Mouse (Mus musculus) liver, embryonic 12.5 days (tissue): ENCODE measurements around the gene Ahctf1. TPM values are rescaled to one million over a fixed set of nuclear protein-coding genes. Genes with fewer than 3 reads are reported as not detected.
A peak's percentile ranks its signal among the peaks of the same experiment; 100 is the strongest.
"Not testable (repeated sequence)": the region's sequence is repeated elsewhere in the genome, so short reads cannot be mapped to it uniquely, and the experiment has no call there.

Source experiments
- ATAC-seq: fragments of 200-750 bp; cut with Nextera tagmentation; 2 replicates; pipeline ENCODE4 v1.8.0; 2017; ENCODE audit warnings: moderate number of reproducible peaks, mild to moderate bottlenecking, moderate library complexity
- H3K27ac ChIP-seq: fragments of 300-500 bp; sonication (generic); 2 replicates; pipeline ENCODE4 v1.5.1; 2016; ENCODE audit warnings: mild to moderate bottlenecking
- H3K27me3 ChIP-seq: fragments of 300-500 bp; sonication (generic); replicated peaks from 2 replicates; pipeline ENCODE4 v1.6.1; 2016; ENCODE audit warnings: mild to moderate bottlenecking, moderate library complexity
- H3K36me3 ChIP-seq: fragments of 300-500 bp; sonication (generic); 2 replicates; pipeline ENCODE4 v1.6.1; 2016; ENCODE audit warnings: mild to moderate bottlenecking, moderate library complexity
- H3K4me1 ChIP-seq: fragments of 300-500 bp; sonication (generic); 2 replicates; pipeline ENCODE4 v1.6.1; 2016
- H3K4me2 ChIP-seq: fragments of 300-500 bp; sonication (generic); 2 replicates; pipeline ENCODE4 v1.6.1; 2016; ENCODE audit warnings: mild to moderate bottlenecking, moderate library complexity
- H3K4me3 ChIP-seq: fragments of 300-500 bp; sonication (generic); 2 replicates; pipeline ENCODE4 v1.5.1; 2016; ENCODE audit warnings: mild to moderate bottlenecking, moderate library complexity
- H3K9ac ChIP-seq: fragments of 300-500 bp; sonication (generic); 2 replicates; pipeline ENCODE4 v1.6.1; 2016; ENCODE audit warnings: mild to moderate bottlenecking, moderate library complexity
- H3K9me3 ChIP-seq: fragments of 300-500 bp; sonication (generic); replicated peaks from 2 replicates; pipeline ENCODE4 v1.6.1; 2016; ENCODE audit warnings: mild to moderate bottlenecking, moderate library complexity
- WGBS: fragments of 180-500 bp; shearing (Covaris S2); methylation state at CpG from one replicate; pipeline ENCODE4 v1.1.7; 2016; ENCODE audit not compliant: insufficient replicate concordance; 5-methylcytosine and 5-hydroxymethylcytosine counted together
- polyA plus RNA-seq: library from polyadenylated mRNA; unstranded; fragments of >200 nt; fragmentation: Nextera tagmentation; extraction: Ambion mirVana; gene quantifications from 2 replicates; pipeline ENCODE4 v1.2.1, GENCODE M21; 2016

Gene Ahctf1
- polyA plus RNA-seq, 1 experiment from 2014 or later: 35.4 TPM

DNA sequence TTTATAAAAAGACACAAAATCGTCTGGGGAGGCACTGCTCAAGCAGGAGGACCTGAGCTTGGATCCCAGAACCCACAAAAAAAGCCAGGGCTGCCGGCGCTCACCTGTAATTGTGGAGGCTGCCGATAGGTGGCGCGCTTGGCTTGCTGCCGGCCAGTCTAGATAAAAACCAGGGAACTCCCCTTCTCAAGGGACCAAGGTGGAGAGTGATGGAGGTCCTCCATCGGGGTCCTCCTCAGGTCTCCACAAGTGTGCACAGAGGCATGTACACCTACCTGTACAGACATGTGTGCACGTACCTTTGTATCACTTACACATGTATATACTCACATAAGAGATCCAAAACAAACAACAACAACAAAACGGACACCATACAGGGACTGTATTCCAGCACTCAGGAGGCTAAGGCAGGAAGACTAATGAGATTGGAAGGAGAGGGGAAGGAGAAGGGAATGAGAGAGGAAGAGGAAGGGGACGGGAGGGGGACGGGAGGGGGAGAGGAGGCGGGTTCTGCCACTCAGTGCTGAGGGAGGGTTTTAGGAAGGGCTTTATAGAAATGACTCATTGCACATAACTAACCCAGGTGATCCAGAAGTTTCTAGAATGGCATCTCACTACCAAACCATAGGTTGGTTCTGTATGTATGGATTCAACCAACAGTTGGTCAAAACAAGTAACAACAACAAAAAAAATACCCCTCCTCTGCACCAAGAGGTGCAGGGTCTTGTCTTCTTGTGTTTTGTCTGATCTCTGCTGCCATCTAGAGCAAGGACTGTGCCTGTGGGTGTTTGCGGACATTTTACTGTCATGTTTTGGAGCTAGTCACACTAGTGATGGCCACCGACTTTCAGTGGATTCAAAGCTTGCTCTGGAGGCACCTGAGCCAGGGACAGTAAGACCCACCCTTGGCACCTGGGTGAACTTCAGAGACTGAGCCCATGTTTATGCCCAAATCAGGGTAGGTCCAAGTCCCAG, 68.7 kb downstream of the Ahctf1 start:
- Histone ChIP-seq H3K4me2 (peak overlapping the region; percentile 49), H3K27me3 (peaks cover 13% of the 10 kb centered on the region; the same call in 1 of the 2 replicates), H3K4me1 (peaks cover 4% of the 10 kb centered on the region; the same call in 1 of the 2 replicates), H3K4me3 (peak overlapping the region; percentile 11; the same call in 1 of the 2 replicates), H3K9ac (no peak overlapping the region), H3K36me3 (no peaks in the 10 kb centered on the region), H3K27ac (no peak overlapping the region), H3K9me3 (no peaks in the 10 kb centered on the region)
- WGBS: 19% methylated on average over 15 of the region's 15 CpGs
- ATAC-seq: peak; percentile 52; the same call in 1 of the 2 replicates

DNA sequence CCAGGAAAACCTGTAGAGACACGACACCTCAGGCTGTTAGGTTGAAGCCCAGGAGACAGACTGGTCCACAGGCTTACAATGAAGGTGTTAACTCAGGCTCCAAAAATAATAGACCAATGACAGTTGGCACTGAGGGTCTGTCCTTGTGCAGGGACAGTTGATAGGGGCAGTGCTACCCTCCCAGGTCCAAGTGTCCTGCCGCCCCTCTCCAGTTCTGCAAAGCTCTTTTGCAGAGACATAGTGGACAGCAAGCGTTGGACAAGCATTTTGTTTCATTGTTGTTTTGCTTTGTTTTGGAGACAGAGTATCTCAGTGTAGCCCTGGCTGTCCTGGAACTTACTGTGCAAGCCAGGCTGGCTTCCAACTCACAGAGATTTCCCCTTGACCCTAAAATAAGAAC, 72.1 kb downstream of the Ahctf1 start:
- Histone ChIP-seq H3K9ac (no peak overlapping the region), H3K4me2 (no peak overlapping the region), H3K9me3 (0 out of 2 replicates have a peak, but pooled peaks cover 4% of the 10 kb centered on the region), H3K4me1 (peaks cover 4% of the 10 kb centered on the region; the same call in 1 of the 2 replicates), H3K4me3 (no peak overlapping the region), H3K27ac (no peak overlapping the region), H3K36me3 (no peaks in the 10 kb centered on the region), H3K27me3 (peaks cover 13% of the 10 kb centered on the region; the same call in 1 of the 2 replicates)
- ATAC-seq: no peak
- WGBS: 65% methylated on average over 3 of the region's 3 CpGs

DNA sequence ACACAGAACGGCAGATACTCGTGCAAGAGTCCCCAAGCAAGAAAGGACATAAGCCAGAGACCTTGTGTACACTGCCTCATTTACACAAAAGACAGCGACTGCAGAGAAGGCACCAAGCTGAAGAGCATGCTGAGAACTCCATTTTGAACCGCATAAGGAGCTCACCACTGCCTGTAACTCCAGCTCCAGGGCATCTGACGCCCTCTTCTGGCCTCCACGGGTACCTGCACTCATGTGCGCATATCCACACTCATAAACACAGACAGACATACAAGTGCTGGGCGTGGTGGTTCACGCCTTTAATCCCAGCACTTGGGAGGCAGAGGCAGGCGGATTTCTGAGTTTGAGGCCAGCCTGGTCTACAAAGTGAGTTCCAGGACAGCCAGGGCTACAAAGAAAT, 74.8 kb downstream of the Ahctf1 start:
- Histone ChIP-seq H3K36me3 (no peaks in the 10 kb centered on the region), H3K4me2 (no peak overlapping the region), H3K4me1 (no peaks in the 10 kb centered on the region), H3K4me3 (no peak overlapping the region), H3K9me3 (0 out of 2 replicates have a peak, but pooled peaks cover 4% of the 10 kb centered on the region), H3K27me3 (peaks cover 13% of the 10 kb centered on the region; the same call in 1 of the 2 replicates), H3K27ac (no peak overlapping the region), H3K9ac (no peak overlapping the region)
- ATAC-seq: no peak
- 74% methylated on average over 10 of the region's 10 CpGs for WGBS

DNA sequence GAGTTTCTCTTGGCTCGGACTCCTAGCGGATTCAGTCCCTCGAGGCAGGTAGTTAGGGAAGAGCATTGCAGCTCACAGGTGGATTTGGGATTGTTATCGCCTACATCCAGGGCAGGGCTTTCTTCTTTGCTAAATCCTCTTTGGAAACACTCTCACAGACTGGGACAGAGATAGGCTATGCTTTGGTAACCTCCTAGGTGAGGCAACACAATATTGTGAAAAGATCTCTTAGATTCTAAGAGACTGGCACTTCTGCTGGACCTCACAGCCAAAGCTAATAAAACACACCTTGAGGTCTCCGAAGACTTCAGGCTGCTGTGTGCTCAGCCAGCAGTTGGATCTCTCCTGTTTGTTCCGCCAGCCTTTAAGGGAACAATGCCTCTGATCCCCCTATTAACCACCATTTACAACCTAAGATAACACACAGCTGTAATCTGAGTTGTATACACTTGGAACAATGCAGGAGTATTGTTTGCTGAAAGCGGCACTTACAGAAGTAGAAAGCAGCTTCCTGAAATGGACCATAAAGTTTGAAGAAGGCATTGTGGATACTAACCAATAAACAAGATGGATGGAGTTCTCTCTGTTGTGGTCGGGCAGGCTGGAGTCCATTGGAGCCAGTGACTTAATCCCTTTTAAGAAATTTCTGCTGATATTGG, 80.5 kb downstream of the Ahctf1 start:
- H3K9ac ChIP-seq: no peak overlapping the region
- H3K27me3 ChIP-seq: no peaks in the 10 kb centered on the region; the same call in 1 of the 2 replicates
- no peak overlapping the region for H3K4me2 ChIP-seq
- WGBS: 60% methylated on average over 8 of the region's 8 CpGs
- H3K4me1 ChIP-seq: no peaks in the 10 kb centered on the region
- no peaks in the 10 kb centered on the region for H3K36me3 ChIP-seq
- no peak overlapping the region for H3K4me3 ChIP-seq
- no peak overlapping the region for H3K27ac ChIP-seq
- no peak for ATAC-seq
- no peaks in the 10 kb centered on the region for H3K9me3 ChIP-seq

DNA sequence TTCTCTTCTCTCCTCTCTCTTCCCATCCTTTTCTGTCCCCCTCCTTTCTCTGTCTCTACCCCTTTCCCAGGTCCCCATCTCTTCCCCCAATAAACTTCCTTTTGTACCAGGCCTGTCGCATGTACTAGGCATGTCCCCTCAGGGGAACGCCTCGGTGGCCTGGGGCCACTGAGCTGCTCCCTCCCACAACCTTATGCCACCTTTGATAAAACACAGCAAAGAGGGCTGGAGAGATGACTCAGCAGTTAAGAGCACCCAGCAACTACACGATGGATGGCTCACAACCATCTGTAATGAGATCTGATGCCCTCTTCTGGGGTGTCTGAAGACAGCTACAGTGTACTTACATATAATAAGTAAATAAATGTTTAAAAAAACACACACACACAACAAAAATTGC, 87.7 kb downstream of the Ahctf1 start:
- ATAC-seq: peak; percentile 92
- H3K9ac ChIP-seq: no peak overlapping the region
- H3K4me3 ChIP-seq: no peak overlapping the region
- peaks cover 12% of the 10 kb centered on the region for H3K4me1 ChIP-seq
- no peak overlapping the region for H3K4me2 ChIP-seq
- peaks cover 10% of the 10 kb centered on the region; the same call in 1 of the 2 replicates for H3K9me3 ChIP-seq
- 44% methylated on average over 4 of the region's 4 CpGs for whole genome bisulfite sequencing
- H3K27me3 ChIP-seq: no peaks in the 10 kb centered on the region
- H3K36me3 ChIP-seq: no peaks in the 10 kb centered on the region
- H3K27ac ChIP-seq: peak overlapping the region; percentile 64

DNA sequence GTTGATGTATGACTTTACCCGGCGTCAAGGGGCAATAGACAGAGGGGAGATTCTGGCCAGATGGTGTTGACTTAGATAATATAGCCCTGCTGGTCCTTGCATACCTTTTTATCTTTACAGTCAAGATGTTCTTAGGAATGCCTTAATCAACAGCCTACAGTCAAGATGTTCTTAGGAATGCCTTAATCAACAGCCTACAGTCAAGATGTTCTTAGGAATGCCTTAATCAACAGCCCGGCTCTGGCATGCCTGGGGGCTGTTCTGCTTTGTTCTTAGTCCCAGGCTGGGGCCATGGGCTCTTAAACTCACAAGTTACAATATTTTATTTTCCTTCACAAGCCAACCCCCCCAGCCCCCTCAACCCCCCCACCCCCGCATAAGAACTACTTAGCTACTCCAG, 88.2 kb downstream of the Ahctf1 start:
- peak; percentile 73 for ATAC-seq
- not testable (repeated sequence) for H3K4me2 ChIP-seq, H3K4me3 ChIP-seq, H3K27me3 ChIP-seq, H3K36me3 ChIP-seq, H3K9ac ChIP-seq
- Histone ChIP-seq H3K27ac (peak overlapping the region; percentile 64), H3K9me3 (peaks cover 10% of the 10 kb centered on the region; the same call in 1 of the 2 replicates), H3K4me1 (peaks cover 12% of the 10 kb centered on the region)
- 58% methylated on average over 2 of the region's 4 CpGs for WGBS

DNA sequence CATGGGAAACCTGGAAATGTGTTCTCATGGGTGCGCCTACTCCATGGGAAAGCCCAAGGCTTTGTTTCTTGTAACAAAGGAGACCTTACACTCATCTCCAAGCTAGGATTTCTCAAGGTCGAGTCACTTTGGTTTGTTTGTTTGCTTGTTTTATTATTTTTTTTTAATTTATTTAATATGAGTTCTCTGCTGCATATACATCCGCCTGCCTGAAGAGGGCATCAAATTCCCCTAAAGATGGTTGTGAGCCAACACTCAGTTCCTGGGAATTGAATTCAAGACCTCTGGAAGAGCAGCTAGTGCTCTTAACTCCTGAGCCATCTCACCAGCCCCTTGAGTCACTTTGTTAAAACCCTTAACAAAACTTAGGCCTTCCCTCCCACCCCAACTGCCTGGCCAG, 90.1 kb downstream of the Ahctf1 start:
- Histone ChIP-seq H3K36me3 (no peaks in the 10 kb centered on the region), H3K9me3 (peaks cover 10% of the 10 kb centered on the region; the same call in 1 of the 2 replicates), H3K27ac (no peak overlapping the region), H3K4me3 (no peak overlapping the region), H3K27me3 (no peaks in the 10 kb centered on the region), H3K4me2 (no peak overlapping the region), H3K4me1 (peaks cover 12% of the 10 kb centered on the region), H3K9ac (no peak overlapping the region)
- no peak for ATAC-seq
- 69% methylated on average over 3 of the region's 3 CpGs for WGBS

DNA sequence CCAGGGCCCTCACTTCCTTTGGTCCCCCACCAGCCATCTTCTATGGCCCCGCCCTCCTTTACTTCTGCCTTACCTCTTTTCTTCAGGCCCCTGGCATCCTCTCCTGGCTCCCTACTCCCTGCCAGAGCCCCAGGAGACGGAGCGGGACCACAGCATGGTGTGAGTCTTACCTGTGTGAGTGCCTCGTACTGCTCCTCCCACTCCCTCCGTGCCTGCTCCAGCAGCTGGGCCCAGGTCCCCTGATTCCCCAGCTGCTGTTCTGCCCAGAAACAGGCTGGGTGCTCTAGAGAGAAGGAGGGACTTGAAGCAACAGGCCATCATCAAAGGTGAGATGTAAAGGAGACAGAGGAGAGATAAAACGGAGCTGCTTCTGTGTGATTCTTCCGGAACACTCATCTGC, 90.8 kb downstream of the Ahctf1 start:
- WGBS: 70% methylated on average over 7 of the region's 7 CpGs
- no peak overlapping the region for H3K4me3 ChIP-seq

DNA sequence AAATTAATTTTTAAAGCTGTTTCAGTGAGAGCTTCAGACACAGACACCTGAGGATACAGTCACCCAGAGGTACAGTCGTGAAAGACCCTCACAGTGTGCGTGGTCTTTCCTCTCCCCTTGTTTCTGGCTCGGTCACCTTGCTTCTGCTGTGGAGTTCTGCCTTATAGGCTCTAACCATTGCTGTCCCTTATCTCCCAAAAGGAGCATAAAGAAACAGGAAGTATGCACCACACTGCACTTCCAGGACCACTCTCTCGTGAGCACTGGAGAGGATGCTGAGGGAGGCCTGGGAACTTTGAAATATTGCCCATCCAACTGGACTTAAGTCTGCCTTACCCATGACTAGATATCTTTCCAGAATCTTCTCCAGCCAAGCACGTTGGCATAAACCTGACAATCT, 92.7 kb downstream of the Ahctf1 start:
- no peaks in the 10 kb centered on the region for H3K36me3 ChIP-seq
- H3K27me3 ChIP-seq: no peaks in the 10 kb centered on the region
- H3K9me3 ChIP-seq: peaks cover 4% of the 10 kb centered on the region; the same call in 1 of the 2 replicates
- WGBS: 39% methylated on average over 5 of the region's 5 CpGs
- H3K4me2 ChIP-seq: no peak overlapping the region
- no peak overlapping the region for H3K9ac ChIP-seq
- H3K4me1 ChIP-seq: peaks cover 4% of the 10 kb centered on the region
- H3K4me3 ChIP-seq: no peak overlapping the region
- H3K27ac ChIP-seq: no peak overlapping the region
- no peak for ATAC-seq

More for the DNA sequence above, 90.8 kb downstream of the Ahctf1 start:
- H3K27ac ChIP-seq: no peak overlapping the region
- no peak for ATAC-seq
- no peak overlapping the region for H3K4me2 ChIP-seq
- peaks cover 10% of the 10 kb centered on the region; the same call in 1 of the 2 replicates for H3K9me3 ChIP-seq
- H3K9ac ChIP-seq: no peak overlapping the region
- no peaks in the 10 kb centered on the region for H3K27me3 ChIP-seq
- H3K4me1 ChIP-seq: peaks cover 12% of the 10 kb centered on the region
- H3K36me3 ChIP-seq: no peaks in the 10 kb centered on the region

DNA sequence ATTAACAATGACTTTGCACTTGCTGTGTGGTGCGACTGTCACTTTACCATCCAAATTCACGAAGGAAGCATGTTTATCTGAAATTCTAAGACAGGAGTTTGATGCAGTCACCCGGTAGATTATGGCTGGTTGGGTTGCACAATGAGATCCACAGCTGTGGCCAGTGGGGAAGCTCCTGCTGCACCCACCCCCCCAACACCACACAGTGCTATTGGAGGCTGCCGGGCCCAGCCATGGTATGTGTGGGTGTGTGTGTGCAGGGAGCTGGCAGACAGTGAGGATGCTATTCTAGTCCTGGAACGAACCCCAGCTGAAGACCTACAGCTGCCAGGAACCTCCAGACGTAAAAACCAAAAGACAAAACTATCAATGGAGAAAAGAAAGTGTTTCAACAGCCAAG, 94.1 kb downstream of the Ahctf1 start:
- Histone ChIP-seq H3K27me3 (no peaks in the 10 kb centered on the region), H3K36me3 (no peaks in the 10 kb centered on the region), H3K4me1 (peaks cover 2% of the 10 kb centered on the region), H3K4me2 (no peak overlapping the region), H3K27ac (no peak overlapping the region), H3K9me3 (no peaks in the 10 kb centered on the region), H3K4me3 (no peak overlapping the region), H3K9ac (no peak overlapping the region)
- ATAC-seq: no peak
- whole genome bisulfite sequencing: 55% methylated on average over 6 of the region's 6 CpGs

DNA sequence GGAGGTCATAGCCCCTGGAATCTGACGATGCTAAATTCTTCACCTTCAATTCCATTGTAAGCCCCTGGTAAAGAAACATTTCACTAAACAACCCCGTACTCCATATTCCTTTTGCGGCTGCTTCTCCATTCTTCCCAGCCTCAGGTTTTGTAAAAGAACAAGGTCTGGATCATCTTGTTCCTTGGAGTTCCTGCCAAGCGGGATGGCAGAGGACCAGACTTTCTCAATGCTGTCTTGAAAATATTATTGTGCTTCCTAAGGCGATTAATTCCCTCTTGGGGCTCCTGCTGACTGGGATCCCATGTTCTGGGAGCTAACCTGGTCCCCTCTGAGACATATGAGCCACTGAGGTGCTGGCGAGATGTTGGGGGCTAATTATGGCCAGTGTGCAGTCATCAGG, 98.3 kb downstream of the Ahctf1 start:
- H3K36me3 ChIP-seq: no peaks in the 10 kb centered on the region
- peaks cover 10% of the 10 kb centered on the region for H3K4me1 ChIP-seq
- no peak overlapping the region for H3K9ac ChIP-seq
- H3K4me3 ChIP-seq: no peak overlapping the region
- 78% methylated on average over 6 of the region's 6 CpGs for WGBS
- H3K4me2 ChIP-seq: no peak overlapping the region
- H3K27me3 ChIP-seq: no peaks in the 10 kb centered on the region
- ATAC-seq: no peak
- no peak overlapping the region for H3K27ac ChIP-seq
- H3K9me3 ChIP-seq: no peaks in the 10 kb centered on the region

DNA sequence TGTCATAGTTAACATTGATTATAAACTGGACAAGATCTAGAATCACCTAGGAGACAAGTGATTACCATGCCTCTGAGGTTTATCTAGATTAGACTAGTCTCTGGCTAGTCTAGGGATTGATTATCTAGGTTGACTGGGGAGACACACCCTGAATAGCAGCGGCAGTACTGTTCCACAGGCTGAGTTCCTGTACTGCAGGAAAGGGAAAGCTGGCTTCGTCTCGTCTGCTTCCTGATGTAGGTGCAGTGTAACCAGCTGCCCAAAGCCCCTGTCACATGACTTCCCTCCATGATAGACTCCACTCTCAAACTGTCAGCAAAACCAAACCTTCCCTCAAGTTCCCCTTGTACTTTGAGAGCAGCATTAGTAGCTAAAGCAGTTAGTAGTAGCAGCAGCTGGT, 99.3 kb downstream of the Ahctf1 start:
- ATAC-seq: no peak; the same call in 1 of the 2 replicates
- Histone ChIP-seq H3K4me1 (peaks cover 10% of the 10 kb centered on the region), H3K4me3 (no peak overlapping the region), H3K9ac (no peak overlapping the region), H3K27ac (no peak overlapping the region), H3K9me3 (no peaks in the 10 kb centered on the region), H3K36me3 (no peaks in the 10 kb centered on the region), H3K27me3 (0 out of 2 replicates have a peak, but pooled peaks cover under 1% of the 10 kb centered on the region), H3K4me2 (0 out of 2 replicates have a peak overlapping the region, but pooled peaks have one; percentile 1)
- WGBS: 11% methylated on average over 3 of the region's 3 CpGs
